Mouse (Mus musculus): ENCODE results near the gene Slco2b1. TPM values are rescaled to one million over a fixed set of nuclear protein-coding genes. Genes with fewer than 3 reads are reported as not detected.
"Not testable (repeated sequence)": the region's sequence is repeated elsewhere in the genome, so short reads cannot be mapped to it uniquely, and the experiment has no call there.

Gene Slco2b1
- total RNA-seq (2014; fragmentation: Nextera tagmentation): 0.53 and 1.3 TPM in 2 replicates
- total RNA-seq (2017): 0.81 and 1.4 TPM in 2 replicates
- 0.02 and 0.19 TPM in 2 replicates for polyA plus RNA-seq (2012)

- H3K4me1 ChIP-seq (ENCODE audit: insufficient read depth, low read depth, low read length): no peaks in the 10 kb centered on the region
- H3K9me3 ChIP-seq (replicated peaks): no peaks in the 10 kb centered on the region
- DNase-seq (ENCODE audit: low spot score): no peak
- no peak within 1 kb of the TSS for H3K4me3 ChIP-seq (ENCODE audit: low read depth, low read length)
- no peaks in the 10 kb centered on the region for H3K36me3 ChIP-seq (replicated peaks)
- TF ChIP-seq TAL1 (conservative IDR thresholded peaks at IDR 0.05; ENCODE audit: low read depth, low read length) (no peak), GATA1 (IDR thresholded peaks at IDR 0.05; ENCODE audit: borderline replicate concordance, low read length) (no peak), POLR2AphosphoS5 (IDR thresholded peaks at IDR 0.05; ENCODE audit: insufficient replicate concordance, low read depth, low read length) (no peak), CTCF (IDR thresholded peaks at IDR 0.05; ENCODE audit: low read depth, low read length) (no peak), GATA2 (IDR thresholded peaks at IDR 0.05; ENCODE audit: borderline replicate concordance, low read depth, low read length) (no peak)
- no peak for ATAC-seq (ENCODE audit: extremely low read depth, insufficient number of reproducible peaks, low FRiP score, poor library complexity, severe bottlenecking)
- peaks cover 38% of the 10 kb centered on the region for H3K27me3 ChIP-seq (ENCODE audit: insufficient read depth, low read length)
Observed at GRCm38 (mm10) chr7:99711166-99711565, at the start of gene Slco2b1. TSS of gene Slco2b1 (minus strand) at chr7:99711340.

GRCm38 (mm10) chr7:99739276-99739675 is 28.1 kb upstream of the Slco2b1 start:
- Histone ChIP-seq H3K36me3 (replicated peaks) (no peaks in the 10 kb centered on the region), H3K4me1 (ENCODE audit: insufficient read depth, low read depth, low read length) (peaks cover 5% of the 10 kb centered on the region), H3K27me3 (ENCODE audit: insufficient read depth, low read length) (peaks cover 31% of the 10 kb centered on the region), H3K4me3 (ENCODE audit: low read depth, low read length) (no peak overlapping the region), H3K9me3 (replicated peaks) (no peaks in the 10 kb centered on the region)
- TF ChIP-seq TAL1 (conservative IDR thresholded peaks at IDR 0.05; ENCODE audit: low read depth, low read length) (no peak), GATA2 (IDR thresholded peaks at IDR 0.05; ENCODE audit: borderline replicate concordance, low read depth, low read length) (no peak), GATA1 (IDR thresholded peaks at IDR 0.05; ENCODE audit: borderline replicate concordance, low read length) (no peak), POLR2AphosphoS5 (IDR thresholded peaks at IDR 0.05; ENCODE audit: insufficient replicate concordance, low read depth, low read length) (no peak), CTCF (IDR thresholded peaks at IDR 0.05; ENCODE audit: low read depth, low read length) (no peak)
- ATAC-seq (ENCODE audit: extremely low read depth, insufficient number of reproducible peaks, low FRiP score, poor library complexity, severe bottlenecking): no peak
- no peak for DNase-seq (ENCODE audit: low spot score)

GRCm38 (mm10) chr7:99735491-99735890 is 24.4 kb upstream of the Slco2b1 start:
- not testable (repeated sequence) for H3K36me3 ChIP-seq (replicated peaks); ATAC-seq (ENCODE audit: extremely low read depth, insufficient number of reproducible peaks, low FRiP score, poor library complexity, severe bottlenecking); DNase-seq (ENCODE audit: low spot score); H3K4me1 ChIP-seq (ENCODE audit: insufficient read depth, low read depth, low read length); H3K4me3 ChIP-seq (ENCODE audit: low read depth, low read length); H3K9me3 ChIP-seq (replicated peaks)
- peaks cover 31% of the 10 kb centered on the region for H3K27me3 ChIP-seq (ENCODE audit: insufficient read depth, low read length)

- Histone ChIP-seq H3K9me3 (replicated peaks) (no peaks in the 10 kb centered on the region), H3K4me3 (ENCODE audit: low read depth, low read length) (no peak overlapping the region), H3K27me3 (ENCODE audit: insufficient read depth, low read length) (peaks cover 31% of the 10 kb centered on the region), H3K4me1 (ENCODE audit: insufficient read depth, low read depth, low read length) (peaks cover 6% of the 10 kb centered on the region), H3K36me3 (replicated peaks) (no peaks in the 10 kb centered on the region)
- TF ChIP-seq GATA2 (IDR thresholded peaks at IDR 0.05; ENCODE audit: borderline replicate concordance, low read depth, low read length): no peak
- TF ChIP-seq CTCF (IDR thresholded peaks at IDR 0.05; ENCODE audit: low read depth, low read length): no peak
- no peak for TF ChIP-seq TAL1 (conservative IDR thresholded peaks at IDR 0.05; ENCODE audit: low read depth, low read length)
- no peak for TF ChIP-seq POLR2AphosphoS5 (IDR thresholded peaks at IDR 0.05; ENCODE audit: insufficient replicate concordance, low read depth, low read length)
- no peak for TF ChIP-seq GATA1 (IDR thresholded peaks at IDR 0.05; ENCODE audit: borderline replicate concordance, low read length)
- ATAC-seq (ENCODE audit: extremely low read depth, insufficient number of reproducible peaks, low FRiP score, poor library complexity, severe bottlenecking) (no peak), DNase-seq (ENCODE audit: low spot score) (no peak)
Observed at GRCm38 (mm10) chr7:99734612-99735011, 23.5 kb upstream of the Slco2b1 start.

DNA sequence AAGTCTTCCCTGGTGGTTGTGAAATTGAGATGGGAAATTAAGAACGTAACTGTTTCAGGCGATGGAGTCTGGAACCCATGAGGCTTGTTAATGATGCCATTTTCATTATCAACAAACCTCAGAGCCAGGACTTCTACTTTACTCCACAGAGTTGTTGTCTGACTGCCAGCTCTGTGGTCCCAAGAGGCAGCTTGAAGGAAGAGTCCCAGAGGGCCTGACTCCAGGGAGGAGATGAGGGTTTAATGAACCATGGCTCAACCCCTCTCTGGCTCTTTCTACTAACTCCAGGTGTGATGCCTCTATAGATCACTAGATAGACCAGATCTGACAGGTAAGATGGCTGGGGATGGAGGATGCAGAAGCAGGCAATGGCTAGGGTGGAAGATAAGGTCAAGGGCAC is 18.8 kb upstream of the Slco2b1 start, which contains the start of gene Olfr520:
Gene Olfr520, plus strand, starts transcription at position 301 of the 400 bp plus-strand sequence.
- Histone ChIP-seq H3K27me3 (ENCODE audit: insufficient read depth, low read length) (peaks cover 15% of the 10 kb centered on the region), H3K4me3 (ENCODE audit: low read depth, low read length) (no peak within 1 kb of the TSS), H3K9me3 (replicated peaks) (peaks cover 2% of the 10 kb centered on the region; the same call in 1 of the 2 replicates), H3K36me3 (replicated peaks) (no peaks in the 10 kb centered on the region), H3K4me1 (ENCODE audit: insufficient read depth, low read depth, low read length) (peaks cover 6% of the 10 kb centered on the region)
- DNase-seq (ENCODE audit: low spot score) (no peak), ATAC-seq (ENCODE audit: extremely low read depth, insufficient number of reproducible peaks, low FRiP score, poor library complexity, severe bottlenecking) (no peak)
- TF ChIP-seq POLR2AphosphoS5 (IDR thresholded peaks at IDR 0.05; ENCODE audit: insufficient replicate concordance, low read depth, low read length) (no peak), GATA1 (IDR thresholded peaks at IDR 0.05; ENCODE audit: borderline replicate concordance, low read length) (no peak), CTCF (IDR thresholded peaks at IDR 0.05; ENCODE audit: low read depth, low read length) (no peak), GATA2 (IDR thresholded peaks at IDR 0.05; ENCODE audit: borderline replicate concordance, low read depth, low read length) (no peak), TAL1 (conservative IDR thresholded peaks at IDR 0.05; ENCODE audit: low read depth, low read length) (no peak)

- H3K27me3 ChIP-seq (ENCODE audit: insufficient read depth, low read length): peaks cover 6% of the 10 kb centered on the region; the same call in 1 of the 2 replicates
- H3K36me3 ChIP-seq (replicated peaks): no peaks in the 10 kb centered on the region
- DNase-seq (ENCODE audit: low spot score) (no peak), ATAC-seq (ENCODE audit: extremely low read depth, insufficient number of reproducible peaks, low FRiP score, poor library complexity, severe bottlenecking) (no peak)
- H3K9me3 ChIP-seq (replicated peaks): no peaks in the 10 kb centered on the region
- H3K4me1 ChIP-seq (ENCODE audit: insufficient read depth, low read depth, low read length): no peaks in the 10 kb centered on the region
- no peak for TF ChIP-seq CTCF (IDR thresholded peaks at IDR 0.05; ENCODE audit: low read depth, low read length)
- no peak for TF ChIP-seq TAL1 (conservative IDR thresholded peaks at IDR 0.05; ENCODE audit: low read depth, low read length)
- no peak for TF ChIP-seq GATA2 (IDR thresholded peaks at IDR 0.05; ENCODE audit: borderline replicate concordance, low read depth, low read length)
- TF ChIP-seq GATA1 (IDR thresholded peaks at IDR 0.05; ENCODE audit: borderline replicate concordance, low read length): no peak
- TF ChIP-seq POLR2AphosphoS5 (IDR thresholded peaks at IDR 0.05; ENCODE audit: insufficient replicate concordance, low read depth, low read length): no peak
- no peak overlapping the region for H3K4me3 ChIP-seq (ENCODE audit: low read depth, low read length)
Observed at GRCm38 (mm10) chr7:99716536-99716935, 5.4 kb upstream of the Slco2b1 start.

All from G1E (cell line).